Mouse (Mus musculus) thymus, adult 2 months (tissue): ENCODE data around the gene Hivep1.

Experiments
- CTCF ChIP-seq: fragments of 200-500 bp; IDR thresholded peaks from 2 replicates; pipeline ENCODE4 v1.5.1; 2012; ENCODE audit warnings: mild to moderate bottlenecking, control low read depth, low read length, moderate library complexity, borderline replicate concordance; ENCODE audit not compliant: control insufficient read depth, poor library complexity, insufficient read depth; ENCODE audit errors: extremely low read depth
- POLR2A ChIP-seq: fragments of 200-500 bp; IDR thresholded peaks from 2 replicates; pipeline ENCODE4 v1.6.1; 2012; ENCODE audit warnings: mild to moderate bottlenecking, low read length, control low read depth, moderate library complexity; ENCODE audit not compliant: control insufficient read depth, poor library complexity, insufficient read depth; ENCODE audit errors: extremely low read depth

DNA sequence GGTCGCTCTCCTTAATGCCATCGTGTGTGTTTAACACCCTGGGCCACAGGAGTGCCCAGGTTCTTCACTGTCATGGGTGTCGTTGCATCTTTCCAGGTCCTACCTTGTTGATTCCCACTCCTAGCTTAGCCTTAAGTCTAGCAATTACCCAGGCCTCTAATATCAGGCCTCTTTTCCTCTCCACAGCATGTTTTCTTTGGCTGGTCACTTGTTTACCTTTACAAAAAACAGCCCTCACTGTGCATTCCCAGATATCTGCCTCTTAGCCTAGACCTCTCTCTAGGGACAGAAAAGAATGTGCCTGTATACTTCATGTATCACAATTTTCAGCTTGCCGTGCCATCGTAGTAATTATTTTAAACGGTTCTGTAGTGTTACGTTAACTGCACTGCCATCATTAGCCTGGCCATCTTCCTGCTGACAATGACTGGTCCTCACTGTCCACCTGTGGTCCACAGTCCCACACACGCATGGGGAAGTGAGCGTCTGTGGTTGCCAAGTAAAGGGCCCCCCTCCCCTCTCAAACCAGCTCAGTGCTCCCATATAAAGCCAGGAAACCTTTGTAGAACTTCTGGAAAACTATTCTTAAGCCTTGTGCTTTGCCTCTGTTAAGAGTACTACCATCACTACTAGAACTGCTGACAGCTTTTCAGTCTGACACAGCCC lies 98.8 kb downstream of the Hivep1 start:
- TF ChIP-seq POLR2A (no peak), CTCF (no peak)
